Mouse (Mus musculus) ES-E14 (cell line): ENCODE measurements around the gene Elk4.

Experiments
- CHD2 ChIP-seq: IDR thresholded peaks from 2 replicates; pipeline ENCODE4 v1.6.1; 2014; ENCODE audit warnings: mild to moderate bottlenecking, low read depth, low read length, inconsistent platforms
- HCFC1 ChIP-seq: IDR thresholded peaks from 2 replicates; pipeline ENCODE4 v1.6.1; 2012; ENCODE audit warnings: low read length, inconsistent platforms, borderline replicate concordance; ENCODE audit not compliant: insufficient read depth
- MAFK ChIP-seq: IDR thresholded peaks from 2 replicates; pipeline ENCODE4 v1.6.1; 2014; ENCODE audit warnings: mild to moderate bottlenecking, low read depth, low read length, inconsistent platforms; ENCODE audit not compliant: insufficient read depth
- ZC3H11A ChIP-seq: IDR thresholded peaks from 2 replicates; pipeline ENCODE4 v1.6.1; 2012; ENCODE audit warnings: low read depth, mild to moderate bottlenecking, inconsistent platforms, low read length, borderline replicate concordance

- no peak for TF ChIP-seq ZC3H11A
- TF ChIP-seq CHD2: no peak
- TF ChIP-seq HCFC1: no peak
- no peak for TF ChIP-seq MAFK
These were observed 38.9 kb upstream of the Elk4 start for GRCm38 (mm10) chr1:131968556-131968955.
